Mouse (Mus musculus): ENCODE measurements around the gene Hsf2bp.

- no peak for TF ChIP-seq POLR2A (IDR thresholded peaks at IDR 0.05; ENCODE audit: borderline replicate concordance, insufficient read depth, low read length)
- no peak for TF ChIP-seq CTCF (IDR thresholded peaks at IDR 0.05; ENCODE audit: borderline replicate concordance, insufficient read depth, low read depth, low read length)
Observed at GRCm38 (mm10) chr17:31916461-31916775, 119.7 kb downstream of the Hsf2bp start.
